Comparison of ENCODE assay signal across 14 mouse cellular contexts in the genomic region with DNA sequence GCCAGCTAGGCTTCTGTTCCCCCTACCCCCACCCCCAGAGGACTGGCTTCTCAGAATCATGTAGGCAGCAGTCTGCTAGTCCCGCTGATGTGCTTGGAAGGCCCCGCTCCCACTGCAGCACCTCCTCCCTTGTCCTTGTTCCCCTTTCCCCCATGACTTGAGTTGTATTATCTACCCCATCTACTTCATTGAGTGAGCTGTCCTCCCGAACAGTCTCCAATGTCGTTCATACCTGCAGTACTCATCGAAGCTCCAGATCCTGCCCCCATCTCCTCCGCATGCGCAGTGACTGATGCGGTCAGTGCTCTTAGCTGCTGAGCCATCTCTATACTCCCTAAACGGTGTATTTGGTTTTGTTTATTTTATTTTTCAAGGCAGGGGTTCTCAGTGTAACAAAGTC.
"Had no signal": no experiment of that assay in that cellular context is flagged by ENCODE, and none has a peak within 500 bp of the region (broad histone marks: within the 10 kb centered on the region; RNA-seq: fewer than 3 reads in every experiment).

No protein-coding gene starts in this region.

- H3K27ac ChIP-seq: hindbrain, embryonic 13.5 days; hindbrain, embryonic 15.5 days; hindbrain, postnatal 0 days; intestine, embryonic 15.5 days; kidney, embryonic 15.5 days; kidney, postnatal 0 days; liver, embryonic 12.5 days; liver, embryonic 14.5 days had no signal

- H3K4me1 ChIP-seq: hindbrain, embryonic 13.5 days; hindbrain, embryonic 15.5 days; liver, embryonic 12.5 days had no signal

- DNase-seq: forebrain, postnatal 0 days; layer of hippocampus, adult 9-11 months; layer of hippocampus, postnatal 36 days had no signal

- H3K27me3 ChIP-seq: heart, embryonic 12.5 days; hindbrain, embryonic 13.5 days; hindbrain, embryonic 15.5 days; intestine, embryonic 15.5 days; kidney, embryonic 15.5 days; limb, embryonic 13.5 days; limb, embryonic 15.5 days; liver, embryonic 12.5 days had no signal

- H3K9me3 ChIP-seq: heart, embryonic 12.5 days; hindbrain, embryonic 13.5 days; hindbrain, embryonic 15.5 days; intestine, embryonic 15.5 days; kidney, embryonic 15.5 days; limb, embryonic 13.5 days; limb, embryonic 15.5 days; liver, embryonic 12.5 days had no signal

- H3K4me3 ChIP-seq: heart, embryonic 12.5 days; hindbrain, embryonic 13.5 days; hindbrain, embryonic 15.5 days; intestine, embryonic 15.5 days; kidney, embryonic 15.5 days; limb, embryonic 13.5 days; limb, embryonic 15.5 days; liver, embryonic 12.5 days had no signal

- H3K4me2 ChIP-seq: heart, embryonic 12.5 days; hindbrain, embryonic 13.5 days; hindbrain, embryonic 15.5 days; intestine, embryonic 15.5 days; kidney, embryonic 15.5 days; limb, embryonic 13.5 days; limb, embryonic 15.5 days; liver, embryonic 12.5 days had no signal

- H3K9ac ChIP-seq: forebrain, postnatal 0 days; heart, embryonic 12.5 days; hindbrain, embryonic 13.5 days; hindbrain, embryonic 15.5 days; intestine, embryonic 15.5 days; kidney, embryonic 15.5 days; limb, embryonic 13.5 days; limb, embryonic 15.5 days; liver, embryonic 12.5 days; liver, embryonic 14.5 days had no signal

- ATAC-seq: forebrain, postnatal 0 days; hindbrain, postnatal 0 days; intestine, embryonic 15.5 days; liver, embryonic 12.5 days had no signal
